Comparison of ENCODE assay signal across 8 mouse cellular contexts in genomic region chr15:82015392-82016100, GRCm38 (mm10). TPM values are rescaled to one million over a fixed set of nuclear protein-coding genes. Genes with fewer than 3 reads are reported as not detected.
DNase-seq lines count a peak whose midpoint lies in the region; ATAC-seq and TF ChIP-seq lines count a peak whose summit lies in the region.

No protein-coding gene starts in this region.

- H3K27ac ChIP-seq in intestine, embryonic 15.5 days: peak overlapping the region; percentile 69
- peak overlapping the region; percentile 69 for H3K27ac ChIP-seq in limb, embryonic 15.5 days
- H3K27ac ChIP-seq in midbrain, embryonic 15.5 days: peak overlapping the region; percentile 78
- H3K27ac ChIP-seq in stomach, postnatal 0 days (replicated peaks): peak overlapping the region; percentile 75

- no peak for TF ChIP-seq EP300 in stomach, postnatal 0 days (optimal IDR thresholded peaks at IDR 0.05)

- peak; percentile 70; the same call in 1 of the 2 replicates for ATAC-seq in intestine, embryonic 15.5 days
- peak; percentile 50 for ATAC-seq in limb, embryonic 15.5 days (ENCODE audit: insufficient number of reproducible peaks, low FRiP score, low TSS enrichment, low read depth)
- peak; percentile 83 for ATAC-seq in midbrain, embryonic 15.5 days (replicated peaks)
- no peak for ATAC-seq in stomach, postnatal 0 days (ENCODE audit: low FRiP score, low TSS enrichment)

- no peaks in the 10 kb centered on the region for H3K27me3 ChIP-seq in intestine, embryonic 15.5 days (replicated peaks)
- H3K27me3 ChIP-seq in limb, embryonic 15.5 days: no peaks in the 10 kb centered on the region
- no peaks in the 10 kb centered on the region for H3K27me3 ChIP-seq in midbrain, embryonic 15.5 days (replicated peaks)
- H3K27me3 ChIP-seq in stomach, postnatal 0 days (ENCODE audit: control insufficient read depth, insufficient read depth, low read length): no peaks in the 10 kb centered on the region

- DNase-seq in ovary, postnatal 36 days (ENCODE audit: low spot score): peak; percentile 38
- no peak for DNase-seq in ovary, postnatal 14 days (ENCODE audit: low spot score)
- DNase-seq in cerebellum, adult 18-20 months: peak; percentile 54 to 56
- peak; percentile 41 to 61 for DNase-seq in frontal cortex, postnatal 10 days (ENCODE audit: low spot score in 2 of 2)
- DNase-seq in stomach, postnatal 0 days (ENCODE audit: low spot score): peak; percentile 39

- peak overlapping the region; percentile 92 for H3K4me2 ChIP-seq in intestine, embryonic 15.5 days (replicated peaks)
- H3K4me2 ChIP-seq in limb, embryonic 15.5 days: peak overlapping the region; percentile 89
- H3K4me2 ChIP-seq in midbrain, embryonic 15.5 days: peak overlapping the region; percentile 88
- peak overlapping the region; percentile 98 for H3K4me2 ChIP-seq in stomach, postnatal 0 days (replicated peaks; ENCODE audit: low read depth)

- H3K4me3 ChIP-seq in intestine, embryonic 15.5 days (replicated peaks): peak overlapping the region; percentile 66
- peak overlapping the region; percentile 96 for H3K4me3 ChIP-seq in limb, embryonic 15.5 days
- peak overlapping the region; percentile 50 for H3K4me3 ChIP-seq in midbrain, embryonic 15.5 days
- peak overlapping the region; percentile 86 for H3K4me3 ChIP-seq in stomach, postnatal 0 days (ENCODE audit: low read depth, low read length)

- peak overlapping the region; percentile 70 for H3K9ac ChIP-seq in intestine, embryonic 15.5 days
- H3K9ac ChIP-seq in limb, embryonic 15.5 days: peak overlapping the region; percentile 85
- H3K9ac ChIP-seq in midbrain, embryonic 15.5 days: peak overlapping the region; percentile 53
- peak overlapping the region; percentile 73 for H3K9ac ChIP-seq in stomach, postnatal 0 days (ENCODE audit: low read length)

- no peaks in the 10 kb centered on the region for H3K9me3 ChIP-seq in intestine, embryonic 15.5 days
- no peaks in the 10 kb centered on the region for H3K9me3 ChIP-seq in limb, embryonic 15.5 days
- H3K9me3 ChIP-seq in midbrain, embryonic 15.5 days: no peaks in the 10 kb centered on the region
- H3K9me3 ChIP-seq in stomach, postnatal 0 days (ENCODE audit: control insufficient read depth, low read length): no peaks in the 10 kb centered on the region

- H3K4me1 ChIP-seq in intestine, embryonic 15.5 days (replicated peaks): peaks cover 19% of the 10 kb centered on the region
- peaks cover 11% of the 10 kb centered on the region for H3K4me1 ChIP-seq in limb, embryonic 15.5 days
- peaks cover 25% of the 10 kb centered on the region for H3K4me1 ChIP-seq in midbrain, embryonic 15.5 days
- 0 out of 2 replicates have a peak, but pooled peaks cover 4% of the 10 kb centered on the region for H3K4me1 ChIP-seq in stomach, postnatal 0 days (replicated peaks; ENCODE audit: control insufficient read depth, insufficient read depth)

- peak; percentile 23; the same call in 1 of the 2 replicates for TF ChIP-seq CTCF in stomach, postnatal 0 days (IDR thresholded peaks at IDR 0.05; ENCODE audit: low read depth)

- no peaks in the 10 kb centered on the region for H3K36me3 ChIP-seq in intestine, embryonic 15.5 days
- H3K36me3 ChIP-seq in limb, embryonic 15.5 days: peaks cover 13% of the 10 kb centered on the region
- peaks cover 4% of the 10 kb centered on the region; the same call in 1 of the 2 replicates for H3K36me3 ChIP-seq in midbrain, embryonic 15.5 days (replicated peaks)
- H3K36me3 ChIP-seq in stomach, postnatal 0 days (ENCODE audit: control insufficient read depth, insufficient read depth, low read length): peaks cover 2% of the 10 kb centered on the region; the same call in 1 of the 2 replicates

- WGBS in intestine, embryonic 15.5 days: under 1% methylated on average over 37 of the region's 39 CpGs
- under 1% methylated on average over 39 of the region's 39 CpGs for WGBS in limb, embryonic 15.5 days
- under 1% methylated on average over 39 of the region's 39 CpGs for WGBS in midbrain, embryonic 15.5 days
- WGBS in stomach, postnatal 0 days: under 1% methylated on average over 39 of the region's 39 CpGs

RNA-seq across cellular contexts. Expression of gene Desi1, which starts 18.1 kb away (rescaled TPM):
- 19.8 and 21.3 TPM in 2 replicates for polyA plus RNA-seq in intestine, embryonic 15.5 days (2015; fragmentation: Nextera tagmentation; extraction: Ambion mirVana)
- polyA plus RNA-seq in limb, embryonic 15.5 days (2015; fragmentation: Nextera tagmentation; extraction: Ambion mirVana): 30.2 and 30.9 TPM in 2 replicates
- polyA plus RNA-seq in midbrain, embryonic 15.5 days (2015; fragmentation: Nextera tagmentation; extraction: Ambion mirVana): 50.6 and 50.9 TPM in 2 replicates
- polyA plus RNA-seq in stomach, postnatal 0 days (2015; fragmentation: Nextera tagmentation; extraction: Ambion mirVana): 20.8 and 22.8 TPM in 2 replicates

RNA-seq across cellular contexts. Expression of gene Xrcc6, which starts 27.9 kb away (rescaled TPM):
- 76.1 and 79.6 TPM in 2 replicates for polyA plus RNA-seq in intestine, embryonic 15.5 days (2015; fragmentation: Nextera tagmentation; extraction: Ambion mirVana)
- 73.8 and 77.5 TPM in 2 replicates for polyA plus RNA-seq in limb, embryonic 15.5 days (2015; fragmentation: Nextera tagmentation; extraction: Ambion mirVana)
- 43.1 and 46.7 TPM in 2 replicates for polyA plus RNA-seq in midbrain, embryonic 15.5 days (2015; fragmentation: Nextera tagmentation; extraction: Ambion mirVana)
- polyA plus RNA-seq in stomach, postnatal 0 days (2015; fragmentation: Nextera tagmentation; extraction: Ambion mirVana): 30.4 and 31.2 TPM in 2 replicates

RNA-seq across cellular contexts. Expression of gene Snu13, which starts 31.9 kb away (rescaled TPM):
- 256 and 273 TPM in 2 replicates for polyA plus RNA-seq in intestine, embryonic 15.5 days (2015; fragmentation: Nextera tagmentation; extraction: Ambion mirVana)
- polyA plus RNA-seq in limb, embryonic 15.5 days (2015; fragmentation: Nextera tagmentation; extraction: Ambion mirVana): 250 and 262 TPM in 2 replicates
- 231 and 247 TPM in 2 replicates for polyA plus RNA-seq in midbrain, embryonic 15.5 days (2015; fragmentation: Nextera tagmentation; extraction: Ambion mirVana)
- polyA plus RNA-seq in stomach, postnatal 0 days (2015; fragmentation: Nextera tagmentation; extraction: Ambion mirVana): 130 and 133 TPM in 2 replicates

RNA-seq across cellular contexts. Expression of gene 1700029P11Rik, which starts 35.2 kb away (rescaled TPM):
- not detected in 2 replicates for polyA plus RNA-seq in intestine, embryonic 15.5 days (2015; fragmentation: Nextera tagmentation; extraction: Ambion mirVana)
- not detected in 2 replicates for polyA plus RNA-seq in limb, embryonic 15.5 days (2015; fragmentation: Nextera tagmentation; extraction: Ambion mirVana)
- not detected in 2 replicates for polyA plus RNA-seq in midbrain, embryonic 15.5 days (2015; fragmentation: Nextera tagmentation; extraction: Ambion mirVana)
- polyA plus RNA-seq in stomach, postnatal 0 days (2015; fragmentation: Nextera tagmentation; extraction: Ambion mirVana): not detected in 2 replicates

RNA-seq across cellular contexts. Expression of gene 4930407I10Rik, which starts 43.4 kb away (rescaled TPM):
- not detected in 2 replicates for polyA plus RNA-seq in intestine, embryonic 15.5 days (2015; fragmentation: Nextera tagmentation; extraction: Ambion mirVana)
- not detected in 2 replicates for polyA plus RNA-seq in limb, embryonic 15.5 days (2015; fragmentation: Nextera tagmentation; extraction: Ambion mirVana)
- polyA plus RNA-seq in midbrain, embryonic 15.5 days (2015; fragmentation: Nextera tagmentation; extraction: Ambion mirVana): not detected in 2 replicates
- 0.04 TPM in 1 of 2 replicates, not detected in the other for polyA plus RNA-seq in stomach, postnatal 0 days (2015; fragmentation: Nextera tagmentation; extraction: Ambion mirVana)
